Mouse (Mus musculus) lung, embryonic 14.5 days (tissue): Measurements from ENCODE around the gene Spsb2. TPM values are rescaled to one million over a fixed set of nuclear protein-coding genes. Genes with fewer than 3 reads are reported as not detected.
"Not testable (repeated sequence)": the region's sequence is repeated elsewhere in the genome, so short reads cannot be mapped to it uniquely, and the experiment has no call there.

Experiments used
- ATAC-seq: fragments of 200-750 bp; cut with Nextera tagmentation; 2 replicates; pipeline ENCODE4 v1.8.0; 2017; ENCODE audit warnings: mild to moderate bottlenecking, moderate TSS enrichment, moderate library complexity; ENCODE audit not compliant: insufficient read depth
- DNase-seq: peaks from one replicate; pipeline ENCODE4 v3.0.0-alpha.2; 2015
- H3K27ac ChIP-seq: fragments of 300-500 bp; sonication (generic); 2 replicates; pipeline ENCODE4 v1.5.1; 2014; ENCODE audit warnings: low read depth, mild to moderate bottlenecking, moderate library complexity
- H3K27me3 ChIP-seq: fragments of 300-500 bp; sonication (generic); 2 replicates; pipeline ENCODE4 v1.6.1; 2014; ENCODE audit warnings: low read length, control low read depth; ENCODE audit not compliant: insufficient read depth
- H3K36me3 ChIP-seq: fragments of 300-500 bp; sonication (generic); 2 replicates; pipeline ENCODE4 v1.6.1; 2014; ENCODE audit warnings: control low read depth; ENCODE audit not compliant: insufficient read depth
- H3K4me1 ChIP-seq: fragments of 300-500 bp; sonication (generic); 2 replicates; pipeline ENCODE4 v1.6.1; 2014; ENCODE audit warnings: antibody characterized with exemption, control low read depth; ENCODE audit not compliant: insufficient read depth
- H3K4me2 ChIP-seq: fragments of 300-500 bp; sonication (generic); 2 replicates; pipeline ENCODE4 v1.6.1; 2014; ENCODE audit warnings: mild to moderate bottlenecking
- H3K4me3 ChIP-seq: fragments of 300-500 bp; sonication (generic); 2 replicates; pipeline ENCODE4 v1.5.1; 2014; ENCODE audit warnings: low read depth, low read length
- H3K9ac ChIP-seq: fragments of 300-500 bp; sonication (generic); 2 replicates; pipeline ENCODE4 v1.6.1; 2014
- H3K9me3 ChIP-seq: fragments of 300-500 bp; sonication (generic); 2 replicates; pipeline ENCODE4 v1.6.1; 2016; ENCODE audit warnings: low read depth, low read length, control low read depth
- CTCF ChIP-seq: IDR thresholded peaks from 2 replicates; pipeline ENCODE4 v1.5.1; 2016; ENCODE audit warnings: antibody characterized with exemption, low read depth
- WGBS: fragments of 180-500 bp; shearing (Covaris S2); extraction: QIAGEN DNeasy Blood & Tissue Kit; methylation state at CpG from one replicate; pipeline ENCODE4 v1.1.7; 2014; 5-methylcytosine and 5-hydroxymethylcytosine counted together
- polyA plus RNA-seq: library from polyadenylated mRNA; unstranded; fragments of >200 nt; fragmentation: Nextera tagmentation; extraction: Ambion mirVana; gene quantifications from 2 replicates; pipeline ENCODE4 v1.2.1, GENCODE M21; 2014

Gene Spsb2
- polyA plus RNA-seq, 1 experiment from 2014 or later: 6.9 TPM

DNA sequence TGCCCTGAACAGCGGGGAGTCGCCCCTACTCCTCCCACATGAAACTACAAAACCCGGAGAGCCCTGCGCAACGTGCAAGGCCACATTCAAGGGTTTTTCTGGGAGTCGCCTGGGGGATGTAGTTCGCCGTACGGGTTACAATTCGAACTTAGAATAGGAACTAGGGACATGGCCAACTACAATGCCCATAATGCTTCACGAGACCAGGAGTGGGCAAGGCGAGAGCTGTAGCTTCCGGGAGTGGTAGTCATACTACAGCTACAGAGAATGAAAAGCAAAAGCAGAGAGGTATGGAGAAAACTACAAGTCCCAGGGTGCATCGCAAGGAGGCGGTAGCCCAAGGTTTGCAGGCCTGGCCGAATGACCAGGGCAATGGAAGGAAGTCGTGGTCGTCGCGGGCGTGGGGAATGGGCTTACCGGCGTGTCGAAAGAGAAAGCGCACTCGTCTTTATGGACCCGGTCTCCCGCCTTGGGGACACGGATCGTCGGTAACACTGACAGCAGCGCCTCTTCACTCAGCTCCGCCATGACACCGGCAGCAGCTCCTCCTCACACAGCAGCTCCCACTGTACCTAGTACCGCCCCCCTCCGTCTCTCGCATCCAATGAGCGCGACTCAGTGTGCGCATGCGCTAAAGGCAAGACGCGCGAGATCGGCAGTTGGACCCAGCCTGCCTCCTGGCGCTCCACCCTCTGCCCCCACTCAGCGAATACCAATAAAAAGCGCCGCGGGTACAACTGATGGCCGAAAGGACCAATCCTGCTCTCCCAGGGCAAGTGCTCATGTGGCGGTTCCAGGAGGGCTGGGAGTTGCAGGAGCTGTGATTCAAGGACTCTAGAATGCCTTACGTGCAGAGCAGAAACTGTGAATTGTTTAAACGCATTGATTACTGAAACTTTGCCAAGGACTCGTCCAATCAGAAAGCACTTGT is 20.7 kb downstream of the Spsb2 start, which contains the start of the genes Usp5 and Cdca3:
Gene Usp5, minus strand, starts transcription at position 617 of the 931 bp plus-strand sequence.
Gene Cdca3, plus strand, starts transcription at position 680 of the 931 bp plus-strand sequence.
- ATAC-seq: peak; percentile 95
- peaks cover 6% of the 10 kb centered on the region; the same call in 1 of the 2 replicates for H3K4me1 ChIP-seq
- no peaks in the 10 kb centered on the region for H3K27me3 ChIP-seq
- peak within 1 kb of the TSS; percentile 80 for H3K4me3 ChIP-seq
- peak within 1 kb of the TSS; percentile 92 for H3K27ac ChIP-seq
- peak within 1 kb of the TSS; percentile 87 for H3K9ac ChIP-seq
- under 1% methylated on average over 55 of the region's 55 CpGs for WGBS
- TF ChIP-seq CTCF: peak; percentile 56
- H3K9me3 ChIP-seq: no peaks in the 10 kb centered on the region
- H3K36me3 ChIP-seq: peaks cover 51% of the 10 kb centered on the region
- DNase-seq: peak; percentile 100
- H3K4me2 ChIP-seq: peak within 1 kb of the TSS; percentile 86

DNA sequence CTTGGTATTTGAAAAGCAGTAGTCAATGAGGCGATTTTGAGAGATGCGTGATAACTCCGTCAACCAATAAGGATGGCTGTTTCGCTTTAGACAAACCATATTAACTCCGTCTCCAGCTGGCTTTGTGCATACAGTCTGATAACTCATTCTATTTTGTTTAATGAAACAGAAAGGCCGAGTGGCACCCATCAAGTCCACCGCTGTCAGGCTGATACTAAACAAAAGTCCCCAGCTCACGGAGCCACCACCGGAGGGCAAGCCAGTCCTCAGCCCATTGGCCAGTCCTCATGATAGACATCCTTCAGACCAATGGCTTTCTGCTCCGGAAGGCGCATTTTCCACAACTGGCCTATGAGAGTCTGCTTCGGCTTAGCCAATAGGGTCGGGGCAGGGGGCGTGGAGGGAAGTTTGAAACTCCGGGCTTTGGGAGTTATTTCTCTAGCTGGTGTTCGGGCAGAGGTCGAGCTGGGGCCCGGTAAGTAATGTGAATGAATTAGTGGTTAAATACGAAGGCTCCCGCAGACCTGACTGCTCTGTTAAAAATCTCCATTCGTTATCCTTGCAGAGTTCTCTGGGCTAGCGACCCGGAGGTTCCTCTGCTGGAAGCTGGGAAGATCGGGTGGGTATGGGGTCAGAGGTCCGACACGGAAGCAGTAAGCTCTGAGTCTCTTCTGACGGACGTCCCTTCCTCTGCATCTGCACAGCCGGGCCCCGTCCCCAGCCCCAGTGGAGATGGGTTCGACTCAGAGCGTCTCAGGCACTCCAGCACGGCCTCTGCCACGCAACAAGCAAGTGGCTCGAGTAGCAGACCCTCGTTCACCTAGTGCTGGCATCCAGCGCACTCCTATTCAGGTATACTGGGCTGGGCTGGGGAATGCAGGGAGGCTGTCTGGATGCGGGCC is 21.6 kb downstream of the Spsb2 start:
- H3K4me1 ChIP-seq: peaks cover 6% of the 10 kb centered on the region; the same call in 1 of the 2 replicates
- under 1% methylated on average over 38 of the region's 38 CpGs for WGBS
- H3K4me2 ChIP-seq: peak overlapping the region; percentile 86
- no peaks in the 10 kb centered on the region for H3K27me3 ChIP-seq
- H3K4me3 ChIP-seq: peak overlapping the region; percentile 80
- H3K9me3 ChIP-seq: no peaks in the 10 kb centered on the region
- H3K36me3 ChIP-seq: peaks cover 49% of the 10 kb centered on the region
- H3K9ac ChIP-seq: peak overlapping the region; percentile 87
- DNase-seq (peak; percentile 98), ATAC-seq (peak; percentile 90)
- TF ChIP-seq CTCF: no peak
- H3K27ac ChIP-seq: peak overlapping the region; percentile 92

DNA sequence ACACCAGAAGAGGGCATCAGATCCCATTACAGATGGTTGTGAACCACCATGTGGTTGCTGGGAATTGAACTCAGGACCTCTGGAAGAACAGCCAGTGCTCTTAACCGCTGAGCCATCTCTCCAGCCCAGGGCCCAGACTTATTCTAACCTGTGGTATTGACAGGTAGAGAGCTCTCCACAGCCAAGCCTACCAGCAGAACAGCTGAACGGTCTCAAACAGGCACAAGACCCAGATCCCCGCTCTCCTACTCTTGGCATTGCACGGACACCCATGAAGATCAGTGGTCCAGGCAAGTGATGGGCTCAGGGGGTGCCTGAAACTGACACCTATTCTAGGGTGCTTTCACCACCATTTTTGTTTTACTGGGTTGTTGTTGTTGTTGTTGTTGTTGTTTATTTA is 22.7 kb downstream of the Spsb2 start:
- Histone ChIP-seq H3K4me3 (peak overlapping the region; percentile 80), H3K9ac (peak overlapping the region; percentile 16; the same call in 1 of the 2 replicates), H3K36me3 (peaks cover 40% of the 10 kb centered on the region), H3K4me1 (peaks cover 11% of the 10 kb centered on the region; the same call in 1 of the 2 replicates), H3K4me2 (peak overlapping the region; percentile 86)
- not testable (repeated sequence) for H3K27me3 ChIP-seq, DNase-seq, ATAC-seq, H3K9me3 ChIP-seq, H3K27ac ChIP-seq
- 91% methylated on average over 4 of the region's 4 CpGs for WGBS

DNA sequence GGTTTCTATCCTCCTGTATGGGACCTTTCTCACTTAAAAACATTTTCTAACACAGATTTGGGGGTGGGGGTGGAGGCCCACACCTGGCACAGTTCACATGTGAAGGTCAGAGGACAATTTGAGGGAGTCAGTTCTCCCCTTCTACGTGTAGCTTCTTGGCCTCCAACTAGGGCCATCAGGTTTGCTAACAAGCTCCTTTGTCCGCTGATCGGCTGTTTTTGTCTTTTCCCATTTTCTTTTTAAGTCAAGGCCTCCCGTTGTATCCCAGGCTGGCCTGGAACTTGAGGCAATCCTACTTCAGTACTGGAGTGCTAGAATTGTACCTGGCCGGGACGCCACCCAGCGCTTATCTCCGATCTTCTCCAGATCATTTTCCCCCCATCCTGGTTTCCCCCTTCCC is 23.2 kb downstream of the Spsb2 start:
- Histone ChIP-seq H3K27me3 (no peaks in the 10 kb centered on the region), H3K4me2 (peak overlapping the region; percentile 86), H3K36me3 (peaks cover 37% of the 10 kb centered on the region), H3K4me1 (peaks cover 12% of the 10 kb centered on the region; the same call in 1 of the 2 replicates), H3K4me3 (peak overlapping the region; percentile 80; the same call in 1 of the 2 replicates), H3K9me3 (no peaks in the 10 kb centered on the region), H3K9ac (no peak overlapping the region), H3K27ac (no peak overlapping the region)
- no peak for TF ChIP-seq CTCF
- ATAC-seq (no peak), DNase-seq (no peak)
- WGBS: 87% methylated on average over 8 of the region's 8 CpGs

DNA sequence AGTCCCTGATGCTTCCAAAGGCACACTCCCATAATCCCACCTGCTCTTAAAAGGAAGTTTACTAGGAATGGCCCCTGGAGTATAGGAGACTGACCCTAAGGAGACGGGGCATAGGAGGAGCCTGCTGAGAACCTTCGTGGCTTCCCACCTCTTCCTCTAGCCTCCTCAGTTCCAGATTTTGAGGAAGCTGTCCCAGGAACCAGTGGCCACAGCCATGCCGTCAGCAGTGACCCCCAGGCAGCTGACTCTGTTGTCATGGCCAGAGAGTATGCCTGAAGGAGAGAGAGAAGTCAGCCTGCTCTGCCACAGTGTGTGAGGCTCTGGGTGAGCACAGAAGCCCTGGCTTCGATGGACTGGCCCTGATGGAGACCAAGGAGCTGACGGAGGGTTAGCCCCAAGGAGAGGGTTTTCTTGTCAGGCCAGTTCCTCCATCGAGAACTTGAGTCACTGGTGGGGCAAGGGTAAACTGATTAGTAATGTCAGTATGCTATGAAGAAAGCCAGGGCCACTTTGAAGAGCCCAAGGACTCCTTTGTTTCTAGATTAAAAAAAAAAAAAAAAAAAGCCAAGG is 26.1 kb downstream of the Spsb2 start:
- no peak overlapping the region for H3K4me2 ChIP-seq
- H3K4me3 ChIP-seq: no peak overlapping the region
- no peak overlapping the region for H3K27ac ChIP-seq
- WGBS: 75% methylated on average over 6 of the region's 6 CpGs
- no peaks in the 10 kb centered on the region for H3K9me3 ChIP-seq
- no peaks in the 10 kb centered on the region for H3K27me3 ChIP-seq
- no peak overlapping the region for H3K9ac ChIP-seq
- 0 out of 2 replicates have a peak, but pooled peaks cover 12% of the 10 kb centered on the region for H3K4me1 ChIP-seq
- H3K36me3 ChIP-seq: peaks cover 35% of the 10 kb centered on the region
- no peak for TF ChIP-seq CTCF
- no peak for ATAC-seq
- DNase-seq: no peak

DNA sequence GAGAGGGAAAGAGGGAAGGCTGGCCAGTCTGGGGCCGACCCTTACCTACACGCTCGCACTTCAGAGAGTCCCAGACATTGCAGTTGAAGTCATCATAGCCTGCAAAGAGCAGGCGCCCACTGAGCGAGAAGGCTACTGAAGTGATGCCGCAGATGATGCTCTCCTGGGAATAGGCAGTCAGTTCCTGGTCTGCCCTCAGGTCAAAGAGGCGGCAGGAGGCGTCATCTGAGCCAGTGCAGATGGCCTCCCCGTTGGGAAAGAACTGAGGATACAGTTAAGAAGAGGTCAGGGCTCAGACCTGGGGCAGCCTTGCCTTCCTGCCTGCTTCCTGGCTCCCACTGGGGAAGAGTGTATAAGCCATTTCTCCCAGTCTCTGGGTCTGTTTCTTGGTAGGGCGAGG is 27.1 kb downstream of the Spsb2 start:
- no peak for TF ChIP-seq CTCF
- H3K9ac ChIP-seq: peak overlapping the region; percentile 9; the same call in 1 of the 2 replicates
- H3K4me2 ChIP-seq: no peak overlapping the region
- H3K9me3 ChIP-seq: no peaks in the 10 kb centered on the region
- H3K4me3 ChIP-seq: no peak overlapping the region
- 0 out of 2 replicates have a peak, but pooled peaks cover 12% of the 10 kb centered on the region for H3K4me1 ChIP-seq
- 0 out of 2 replicates have a peak overlapping the region, but pooled peaks have one; percentile 8 for H3K27ac ChIP-seq
- H3K27me3 ChIP-seq: no peaks in the 10 kb centered on the region
- ATAC-seq (no peak), DNase-seq (no peak)
- 53% methylated on average over 10 of the region's 10 CpGs for WGBS
- H3K36me3 ChIP-seq: peaks cover 35% of the 10 kb centered on the region
